Comparison of ENCODE assay signal across 8 mouse cellular contexts in the genomic region with DNA sequence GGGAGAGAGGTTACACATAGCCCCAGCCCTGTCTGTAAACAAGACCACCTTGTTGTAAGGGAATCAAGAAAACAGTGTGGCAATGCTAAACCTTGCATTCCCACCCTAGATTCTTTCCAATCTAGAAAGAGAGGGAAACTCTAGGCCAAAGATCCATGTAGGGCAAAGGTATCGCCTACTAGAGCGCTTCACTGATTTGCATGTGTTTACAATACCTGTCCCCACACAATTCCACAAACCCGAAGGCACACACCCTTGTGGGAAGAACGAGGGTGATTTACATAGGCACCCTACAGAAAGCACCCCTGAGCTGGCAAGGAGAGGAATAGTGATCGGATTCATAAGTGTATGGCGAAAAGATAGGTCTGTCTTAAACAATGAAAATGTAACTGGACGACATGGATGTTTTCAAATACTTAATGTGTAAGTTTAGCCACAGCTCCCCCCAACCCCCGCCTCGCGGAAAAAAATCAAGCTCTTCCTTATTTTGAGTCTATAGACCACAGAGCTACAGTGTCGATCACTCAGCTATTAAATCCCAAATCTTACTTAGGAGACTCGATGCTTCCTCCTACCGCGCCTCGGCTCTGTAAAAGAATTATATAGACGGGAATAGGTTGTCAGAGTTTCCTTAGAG. TPM values are rescaled to one million over a fixed set of nuclear protein-coding genes. Genes with fewer than 3 reads are reported as not detected.
DNase-seq lines count a peak whose midpoint lies in the region; ATAC-seq and TF ChIP-seq lines count a peak whose summit lies in the region.

No protein-coding gene starts in this region.

- no peak for TF ChIP-seq RAD21 in MEL (IDR thresholded peaks at IDR 0.05; ENCODE audit: low read depth, low read length)

- H3K36me3 ChIP-seq in hindbrain, embryonic 10.5 days: no peaks in the 10 kb centered on the region
- H3K36me3 ChIP-seq in hindbrain, embryonic 11.5 days (ENCODE audit: control insufficient read depth, insufficient read depth, low read length): no peaks in the 10 kb centered on the region
- peaks cover 3 to 47% of the 10 kb centered on the region in 2 experiments; a peak in 3 of 4 replicates for H3K36me3 ChIP-seq in MEL (ENCODE audit: control insufficient read depth in 1 of 2, insufficient read depth in 2 of 2, low read length in 2 of 2)
- no peaks in the 10 kb centered on the region for H3K36me3 ChIP-seq in hindbrain, embryonic 16.5 days (ENCODE audit: control insufficient read depth, insufficient read depth, low read length)

- no peak for TF ChIP-seq POLR2A in MEL (IDR thresholded peaks at IDR 0.05; ENCODE audit: control insufficient read depth in 1 of 2, insufficient read depth in 1 of 2, low read depth in 1 of 2, low read length in 2 of 2, poor library complexity in 1 of 2)

- DNase-seq in hindbrain, embryonic 10.5 days (ENCODE audit: low spot score): no peak
- no peak for DNase-seq in hindbrain, embryonic 11.5 days (ENCODE audit: low spot score)
- peak; percentile 65 for DNase-seq in MEL (ENCODE audit: low read depth, low spot score)
- DNase-seq in right cerebral cortex, postnatal 25 days: no peak
- no peak for DNase-seq in left cerebral cortex, adult 18-20 months (ENCODE audit: low spot score in 2 of 2)

- H3K27me3 ChIP-seq in hindbrain, embryonic 10.5 days (ENCODE audit: insufficient read depth, poor library complexity, severe bottlenecking): peaks cover 33% of the 10 kb centered on the region
- peaks cover 15% of the 10 kb centered on the region for H3K27me3 ChIP-seq in hindbrain, embryonic 11.5 days (ENCODE audit: control insufficient read depth, insufficient read depth, low read length)
- H3K27me3 ChIP-seq in MEL (ENCODE audit: control insufficient read depth in 1 of 2, insufficient read depth in 2 of 2, low read length in 2 of 2): no peaks in the 10 kb centered on the region
- H3K27me3 ChIP-seq in hindbrain, embryonic 16.5 days (replicated peaks; ENCODE audit: control insufficient read depth, insufficient read depth, low read length): peaks cover 9% of the 10 kb centered on the region

- no peak; a peak in 1 of 4 replicates for TF ChIP-seq EP300 in MEL (IDR thresholded peaks at IDR 0.05; ENCODE audit: low read depth in 1 of 2, low read length in 2 of 2)

- H3K9ac ChIP-seq in hindbrain, embryonic 11.5 days (ENCODE audit: low read depth, low read length): no peak overlapping the region
- peak overlapping the region; percentile 73 for H3K9ac ChIP-seq in MEL (ENCODE audit: control insufficient read depth, low read depth, low read length, poor library complexity, severe bottlenecking)
- no peak overlapping the region for H3K9ac ChIP-seq in hindbrain, embryonic 16.5 days (ENCODE audit: low read depth, low read length)

- no peak for ATAC-seq in hindbrain, embryonic 11.5 days (ENCODE audit: low FRiP score)
- ATAC-seq in hindbrain, embryonic 16.5 days: no peak
- peak; percentile 15; the same call in 1 of the 2 replicates for ATAC-seq in megakaryocyte progenitor cell, adult 5-6 weeks (replicated peaks; ENCODE audit: poor library complexity)
- ATAC-seq in erythroblast, adult 5-6 weeks (replicated peaks; ENCODE audit: low FRiP score, poor library complexity, severe bottlenecking): no peak

- no peaks in the 10 kb centered on the region; the same call in 1 of the 2 replicates for H3K9me3 ChIP-seq in hindbrain, embryonic 10.5 days
- no peaks in the 10 kb centered on the region for H3K9me3 ChIP-seq in hindbrain, embryonic 11.5 days (ENCODE audit: control insufficient read depth, low read length)
- no peaks in the 10 kb centered on the region for H3K9me3 ChIP-seq in MEL (replicated peaks; ENCODE audit: insufficient read depth, low read length)
- H3K9me3 ChIP-seq in hindbrain, embryonic 16.5 days (ENCODE audit: control insufficient read depth, low read length): no peaks in the 10 kb centered on the region

- H3K27ac ChIP-seq in hindbrain, embryonic 10.5 days: no peak overlapping the region
- no peak overlapping the region for H3K27ac ChIP-seq in hindbrain, embryonic 11.5 days (ENCODE audit: low read depth, low read length)
- H3K27ac ChIP-seq in MEL (ENCODE audit: control insufficient read depth, low read depth, low read length): peak overlapping the region; percentile 44
- no peak overlapping the region for H3K27ac ChIP-seq in hindbrain, embryonic 16.5 days (ENCODE audit: low read depth, low read length)

- peak overlapping the region; percentile 65 for H3K4me3 ChIP-seq in hindbrain, embryonic 10.5 days
- no peak overlapping the region for H3K4me3 ChIP-seq in hindbrain, embryonic 11.5 days (ENCODE audit: low read depth, low read length)
- H3K4me3 ChIP-seq in MEL (ENCODE audit: control insufficient read depth in 1 of 2, insufficient read depth in 1 of 2, low read depth in 2 of 2, low read length in 2 of 2): peak overlapping the region; percentile 64 to 68
- H3K4me3 ChIP-seq in hindbrain, embryonic 16.5 days (ENCODE audit: low read length): peak overlapping the region; percentile 57

- H3K79me2 ChIP-seq in MEL (ENCODE audit: control insufficient read depth, insufficient read depth, low read length, poor library complexity): peaks cover 58% of the 10 kb centered on the region

- peaks cover 15% of the 10 kb centered on the region for H3K4me1 ChIP-seq in hindbrain, embryonic 10.5 days (replicated peaks)
- no peaks in the 10 kb centered on the region for H3K4me1 ChIP-seq in hindbrain, embryonic 11.5 days (replicated peaks; ENCODE audit: control insufficient read depth, insufficient read depth, low read length)
- H3K4me1 ChIP-seq in MEL (ENCODE audit: control insufficient read depth in 1 of 2, insufficient read depth in 2 of 2, low read length in 2 of 2): peaks cover 24 to 38% of the 10 kb centered on the region in 2 experiments
- peaks cover 5% of the 10 kb centered on the region for H3K4me1 ChIP-seq in hindbrain, embryonic 16.5 days (ENCODE audit: control insufficient read depth, insufficient read depth, low read depth, low read length)

- H3K4me2 ChIP-seq in hindbrain, embryonic 11.5 days (replicated peaks; ENCODE audit: low read depth, low read length): no peak overlapping the region
- H3K4me2 ChIP-seq in hindbrain, embryonic 16.5 days (ENCODE audit: low read length): peak overlapping the region; percentile 92

- no peak for TF ChIP-seq CTCF in MEL (IDR thresholded peaks at IDR 0.05 in 2 of 3, conservative IDR thresholded peaks at IDR 0.05 in 1 of 3; ENCODE audit: control insufficient read depth in 1 of 3, insufficient read depth in 1 of 3, low read depth in 2 of 3, low read length in 3 of 3, poor library complexity in 1 of 3, severe bottlenecking in 1 of 3)

- WGBS in hindbrain, embryonic 10.5 days: 22% methylated on average over 16 of the region's 16 CpGs
- WGBS in hindbrain, embryonic 11.5 days: 25% methylated on average over 16 of the region's 16 CpGs
- 22% methylated on average over 16 of the region's 16 CpGs for WGBS in hindbrain, embryonic 16.5 days

TF ChIP-seq in MEL, 35 proteins besides CTCF, POLR2A, EP300 and RAD21 (continues in another document):
- no peak for TF ChIP-seq NRF1 (IDR thresholded peaks at IDR 0.05; ENCODE audit: insufficient read depth, low read depth, low read length, poor library complexity, severe bottlenecking)
- no peak for TF ChIP-seq USF2 (IDR thresholded peaks at IDR 0.05; ENCODE audit: borderline replicate concordance in 1 of 2, insufficient read depth in 1 of 2, low read depth in 1 of 2, low read length in 2 of 2)
- peak; percentile 64; the same call in 1 of the 2 replicates for TF ChIP-seq SIN3A (IDR thresholded peaks at IDR 0.05; ENCODE audit: low read length)
- TF ChIP-seq ELF1 (IDR thresholded peaks at IDR 0.05; ENCODE audit: low read depth, low read length): no peak
- TF ChIP-seq UBTF (IDR thresholded peaks at IDR 0.05; ENCODE audit: borderline replicate concordance, insufficient read depth, low read depth, low read length): no peak
- TF ChIP-seq ZNF384 (IDR thresholded peaks at IDR 0.05; ENCODE audit: low read depth, low read length): peak; percentile 44; the same call in 1 of the 2 replicates
- TF ChIP-seq HCFC1 (IDR thresholded peaks at IDR 0.05; ENCODE audit: low read depth, low read length): no peak
- TF ChIP-seq CHD1 (IDR thresholded peaks at IDR 0.05; ENCODE audit: low read depth, low read length): no peak
- no peak for TF ChIP-seq POLR2AphosphoS2 (IDR thresholded peaks at IDR 0.05; ENCODE audit: low read length)
- TF ChIP-seq ZMIZ1 (IDR thresholded peaks at IDR 0.05; ENCODE audit: low read depth, low read length): no peak
- no peak for TF ChIP-seq JUND (IDR thresholded peaks at IDR 0.05; ENCODE audit: low read depth, low read length)
- TF ChIP-seq MYC (IDR thresholded peaks at IDR 0.05; ENCODE audit: low read depth, low read length): no peak
- no peak for TF ChIP-seq ZKSCAN1 (IDR thresholded peaks at IDR 0.05; ENCODE audit: low read depth, low read length)

RNA-seq across cellular contexts. Expression of gene Tec, which starts 1.1 kb away (rescaled TPM):
- polyA plus RNA-seq in hindbrain, embryonic 10.5 days (2016; fragmentation: Nextera tagmentation; extraction: Ambion mirVana): 3.6 and 4.3 TPM in 2 replicates
- polyA plus RNA-seq in hindbrain, embryonic 11.5 days (2014; fragmentation: Nextera tagmentation; extraction: Ambion mirVana): 5.3 and 5.4 TPM in 2 replicates
- total RNA-seq in MEL (2012; rRNA removed): 44.8 and 57.4 TPM in 2 replicates
- 10 to 100 TPM in 1 of 2 experiments, not detected in 1; 61.1 TPM for polyA plus RNA-seq in MEL (2012; ENCODE audit: insufficient read depth in 1 of 2, insufficient read length in 2 of 2, low read depth in 1 of 2, low replicate concordance in 2 of 2, missing spikeins in 1 of 2)
- 8.4 and 9.8 TPM in 2 replicates for polyA plus RNA-seq in hindbrain, embryonic 16.5 days (2015; fragmentation: Nextera tagmentation; extraction: Ambion mirVana)
- total RNA-seq in megakaryocyte progenitor cell, adult 5-6 weeks (2015): 23.4 and 23.5 TPM in 2 replicates
- total RNA-seq in megakaryocyte progenitor cell, adult 5-6 weeks (2017): 33.4 and 42.2 TPM in 2 replicates
- 1 to 10 TPM; 2.4 to 3.0 TPM for total RNA-seq in left cerebral cortex, adult 18-20 months (2021)
- total RNA-seq in erythroblast, adult 5-6 weeks (2015; ENCODE audit: low replicate concordance): 1.7 and 5.6 TPM in 2 replicates
- 5.4 and 6.3 TPM in 2 replicates for total RNA-seq in erythroblast, adult 5-6 weeks (2017; ENCODE audit: low replicate concordance)

RNA-seq across cellular contexts. Expression of gene Slain2, which starts 47.0 kb away (rescaled TPM):
- 15.2 and 16.8 TPM in 2 replicates for polyA plus RNA-seq in hindbrain, embryonic 10.5 days (2016; fragmentation: Nextera tagmentation; extraction: Ambion mirVana)
- 26.4 and 26.7 TPM in 2 replicates for polyA plus RNA-seq in hindbrain, embryonic 11.5 days (2014; fragmentation: Nextera tagmentation; extraction: Ambion mirVana)
- 18.8 and 18.9 TPM in 2 replicates for total RNA-seq in MEL (2012; rRNA removed)
- 10 to 100 TPM; 29.9 to 42.9 TPM for polyA plus RNA-seq in MEL (2012; ENCODE audit: insufficient read depth in 1 of 2, insufficient read length in 2 of 2, low read depth in 1 of 2, low replicate concordance in 2 of 2, missing spikeins in 1 of 2)
- 12.6 and 14.2 TPM in 2 replicates for polyA plus RNA-seq in hindbrain, embryonic 16.5 days (2015; fragmentation: Nextera tagmentation; extraction: Ambion mirVana)
- 43.2 and 48.5 TPM in 2 replicates for total RNA-seq in megakaryocyte progenitor cell, adult 5-6 weeks (2015)
- total RNA-seq in megakaryocyte progenitor cell, adult 5-6 weeks (2017): 48.0 and 58.0 TPM in 2 replicates
- 10 to 100 TPM; 21.9 to 25.3 TPM for total RNA-seq in left cerebral cortex, adult 18-20 months (2021)
- 10.0 and 12.3 TPM in 2 replicates for total RNA-seq in erythroblast, adult 5-6 weeks (2015; ENCODE audit: low replicate concordance)
- 10.5 and 12.0 TPM in 2 replicates for total RNA-seq in erythroblast, adult 5-6 weeks (2017; ENCODE audit: low replicate concordance)
